Mouse (Mus musculus): ENCODE results near the gene Mcat. TPM values are rescaled to one million over a fixed set of nuclear protein-coding genes. Genes with fewer than 3 reads are reported as not detected.

Mcat gene
- polyA plus RNA-seq, 1 experiment from 2014 or later = 35.6 TPM

GRCm38 (mm10) chr15:83530233-83530632, 33.4 kb downstream of the Mcat start:
- H3K4me1 ChIP-seq (ENCODE audit: control insufficient read depth, insufficient read depth, low read length) = peaks cover 2% of the 10 kb centered on the region; the same call in 1 of the 2 replicates
- H3K36me3 ChIP-seq (ENCODE audit: control insufficient read depth, insufficient read depth, low read length) = no peaks in the 10 kb centered on the region
- no peak overlapping the region for H3K4me2 ChIP-seq (replicated peaks; ENCODE audit: low read depth, low read length)
- WGBS = 68% methylated on average over 9 of the region's 9 CpGs
- no peak overlapping the region for H3K4me3 ChIP-seq (ENCODE audit: low read depth, low read length)
- H3K9me3 ChIP-seq (ENCODE audit: control insufficient read depth, low read depth, low read length) = no peaks in the 10 kb centered on the region
- H3K27ac ChIP-seq (ENCODE audit: low read length) = peak overlapping the region; percentile 52; the same call in 1 of the 2 replicates
- peaks cover 22% of the 10 kb centered on the region for H3K27me3 ChIP-seq (ENCODE audit: control insufficient read depth, insufficient read depth, low read length)
- no peak overlapping the region; the same call in 1 of the 2 replicates for H3K9ac ChIP-seq (replicated peaks; ENCODE audit: low read depth, low read length)
- ATAC-seq (ENCODE audit: insufficient number of reproducible peaks, insufficient read depth, low FRiP score, low read depth) = no peak

GRCm38 (mm10) chr15:83529765-83530164, 33.8 kb downstream of the Mcat start:
- Histone ChIP-seq H3K27me3 (ENCODE audit: control insufficient read depth, insufficient read depth, low read length) (peaks cover 22% of the 10 kb centered on the region), H3K4me1 (ENCODE audit: control insufficient read depth, insufficient read depth, low read length) (peaks cover 2% of the 10 kb centered on the region; the same call in 1 of the 2 replicates), H3K4me2 (replicated peaks; ENCODE audit: low read depth, low read length) (no peak overlapping the region), H3K27ac (ENCODE audit: low read length) (no peak overlapping the region), H3K4me3 (ENCODE audit: low read depth, low read length) (no peak overlapping the region), H3K36me3 (ENCODE audit: control insufficient read depth, insufficient read depth, low read length) (no peaks in the 10 kb centered on the region), H3K9me3 (ENCODE audit: control insufficient read depth, low read depth, low read length) (no peaks in the 10 kb centered on the region), H3K9ac (replicated peaks; ENCODE audit: low read depth, low read length) (no peak overlapping the region)
- WGBS = 79% methylated on average over 5 of the region's 5 CpGs
- no peak for ATAC-seq (ENCODE audit: insufficient number of reproducible peaks, insufficient read depth, low FRiP score, low read depth)

DNA sequence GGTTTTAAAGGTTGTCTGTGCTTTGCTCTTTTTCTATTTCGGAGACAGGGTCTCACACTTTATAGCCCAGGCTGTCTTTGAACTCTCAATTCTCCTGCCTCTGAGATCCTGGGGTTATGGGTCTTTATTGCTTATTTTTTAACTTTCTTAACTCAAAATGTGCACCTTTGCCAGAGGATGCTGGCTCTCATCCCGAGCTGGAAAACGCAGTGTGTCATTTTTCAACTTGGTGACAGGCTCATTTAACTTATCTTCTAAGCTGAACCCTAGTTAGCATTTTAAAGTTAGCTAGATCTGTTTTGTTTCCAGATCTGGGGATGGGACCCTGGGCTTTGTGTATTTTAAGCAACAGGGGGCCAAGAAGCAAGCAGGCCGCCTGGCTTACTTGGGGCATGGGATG, 34.7 kb downstream of the Mcat start:
- H3K4me2 ChIP-seq (replicated peaks; ENCODE audit: low read depth, low read length) = no peak overlapping the region
- no peak for ATAC-seq (ENCODE audit: insufficient number of reproducible peaks, insufficient read depth, low FRiP score, low read depth)
- H3K27ac ChIP-seq (ENCODE audit: low read length) = no peak overlapping the region
- no peak overlapping the region for H3K9ac ChIP-seq (replicated peaks; ENCODE audit: low read depth, low read length)
- H3K27me3 ChIP-seq (ENCODE audit: control insufficient read depth, insufficient read depth, low read length) = peaks cover 22% of the 10 kb centered on the region
- H3K9me3 ChIP-seq (ENCODE audit: control insufficient read depth, low read depth, low read length) = no peaks in the 10 kb centered on the region
- WGBS = 42% methylated on average over 4 of the region's 4 CpGs
- H3K4me3 ChIP-seq (ENCODE audit: low read depth, low read length) = no peak overlapping the region
- H3K4me1 ChIP-seq (ENCODE audit: control insufficient read depth, insufficient read depth, low read length) = peaks cover 2% of the 10 kb centered on the region; the same call in 1 of the 2 replicates
- no peaks in the 10 kb centered on the region for H3K36me3 ChIP-seq (ENCODE audit: control insufficient read depth, insufficient read depth, low read length)

DNA sequence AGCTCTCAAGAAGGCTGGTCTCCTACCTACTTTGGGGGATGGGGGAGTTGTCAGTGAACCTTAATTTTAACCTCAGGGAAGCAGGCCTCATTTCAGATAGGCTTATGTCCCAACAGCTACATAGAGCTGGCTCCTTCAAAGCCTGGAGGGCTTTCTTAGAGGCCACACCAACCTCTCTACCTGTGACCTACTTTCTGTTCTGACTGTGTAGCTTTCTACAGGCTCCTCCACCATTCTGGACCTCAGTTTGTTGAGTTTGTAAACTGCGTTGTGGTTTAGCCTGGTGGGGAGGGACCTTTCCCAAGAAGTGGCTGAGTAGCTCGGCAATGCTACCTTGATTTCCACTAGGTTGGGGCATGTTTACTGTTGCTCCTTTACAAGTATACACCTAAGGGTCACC, 35.8 kb downstream of the Mcat start:
- no peak overlapping the region for H3K9ac ChIP-seq (replicated peaks; ENCODE audit: low read depth, low read length)
- peaks cover 22% of the 10 kb centered on the region for H3K27me3 ChIP-seq (ENCODE audit: control insufficient read depth, insufficient read depth, low read length)
- H3K36me3 ChIP-seq (ENCODE audit: control insufficient read depth, insufficient read depth, low read length) = no peaks in the 10 kb centered on the region
- H3K27ac ChIP-seq (ENCODE audit: low read length) = no peak overlapping the region
- H3K4me2 ChIP-seq (replicated peaks; ENCODE audit: low read depth, low read length) = no peak overlapping the region
- no peak overlapping the region; the same call in 1 of the 2 replicates for H3K4me3 ChIP-seq (ENCODE audit: low read depth, low read length)
- no peak for ATAC-seq (ENCODE audit: insufficient number of reproducible peaks, insufficient read depth, low FRiP score, low read depth)
- WGBS = 73% methylated on average over 2 of the region's 2 CpGs
- H3K9me3 ChIP-seq (ENCODE audit: control insufficient read depth, low read depth, low read length) = no peaks in the 10 kb centered on the region
- H3K4me1 ChIP-seq (ENCODE audit: control insufficient read depth, insufficient read depth, low read length) = peaks cover 8% of the 10 kb centered on the region; the same call in 1 of the 2 replicates

GRCm38 (mm10) chr15:83527092-83527437, 36.5 kb downstream of the Mcat start:
- Histone ChIP-seq H3K27ac (ENCODE audit: low read length) (no peak overlapping the region), H3K4me1 (ENCODE audit: control insufficient read depth, insufficient read depth, low read length) (peaks cover 8% of the 10 kb centered on the region; the same call in 1 of the 2 replicates), H3K9ac (replicated peaks; ENCODE audit: low read depth, low read length) (peak overlapping the region; percentile 33; the same call in 1 of the 2 replicates), H3K36me3 (ENCODE audit: control insufficient read depth, insufficient read depth, low read length) (no peaks in the 10 kb centered on the region), H3K4me3 (ENCODE audit: low read depth, low read length) (peak overlapping the region; percentile 49), H3K27me3 (ENCODE audit: control insufficient read depth, insufficient read depth, low read length) (peaks cover 22% of the 10 kb centered on the region), H3K4me2 (replicated peaks; ENCODE audit: low read depth, low read length) (peak overlapping the region; percentile 93), H3K9me3 (ENCODE audit: control insufficient read depth, low read depth, low read length) (no peaks in the 10 kb centered on the region)
- ATAC-seq (ENCODE audit: insufficient number of reproducible peaks, insufficient read depth, low FRiP score, low read depth) = peak; percentile 21; the same call in 1 of the 2 replicates
- 1% methylated on average over 26 of the region's 26 CpGs for WGBS

DNA sequence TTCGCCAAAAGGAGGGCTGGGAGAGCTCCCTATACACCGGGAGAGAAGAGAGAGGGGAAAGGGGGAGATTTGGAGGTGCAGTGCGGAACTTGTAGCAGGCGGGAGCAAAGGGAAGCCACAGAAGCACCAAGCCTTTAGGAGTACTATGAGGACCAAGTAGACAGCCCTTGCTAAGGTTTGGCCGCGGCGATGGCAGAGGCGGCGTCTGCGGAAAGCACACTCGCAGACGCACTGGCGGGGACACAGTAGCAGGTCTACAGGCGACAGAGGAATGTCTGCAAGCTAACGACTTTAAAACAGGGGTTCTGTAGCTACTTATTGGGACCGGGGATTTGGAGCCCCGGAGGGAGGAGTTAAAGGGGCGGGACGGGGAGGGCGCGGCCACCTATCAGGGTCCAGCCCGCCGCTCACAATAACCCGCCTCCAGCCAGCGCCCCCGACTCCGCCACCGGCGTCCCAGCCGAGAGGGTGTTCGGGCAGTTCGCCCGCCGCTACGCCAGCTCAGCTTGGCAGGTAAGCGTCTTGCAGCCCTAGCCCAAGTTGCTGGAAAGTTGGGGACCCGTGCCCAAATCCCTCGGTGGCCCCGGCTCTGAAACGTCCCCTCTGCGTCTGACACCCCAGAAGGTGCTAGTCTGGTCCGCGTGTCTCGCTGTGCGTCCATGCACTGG, 37.0 kb downstream of the Mcat start, which contains the start of gene Bik:
Bik (plus strand) TSS at position 439 of the 668 bp plus-strand sequence.
- Histone ChIP-seq H3K27ac (ENCODE audit: low read length) (no peak within 1 kb of the TSS), H3K4me3 (ENCODE audit: low read depth, low read length) (peak within 1 kb of the TSS; percentile 49), H3K27me3 (ENCODE audit: control insufficient read depth, insufficient read depth, low read length) (peaks cover 22% of the 10 kb centered on the region), H3K9ac (replicated peaks; ENCODE audit: low read depth, low read length) (peak within 1 kb of the TSS; percentile 33; the same call in 1 of the 2 replicates), H3K36me3 (ENCODE audit: control insufficient read depth, insufficient read depth, low read length) (no peaks in the 10 kb centered on the region), H3K9me3 (ENCODE audit: control insufficient read depth, low read depth, low read length) (no peaks in the 10 kb centered on the region), H3K4me1 (ENCODE audit: control insufficient read depth, insufficient read depth, low read length) (peaks cover 8% of the 10 kb centered on the region; the same call in 1 of the 2 replicates), H3K4me2 (replicated peaks; ENCODE audit: low read depth, low read length) (peak within 1 kb of the TSS; percentile 93)
- under 1% methylated on average over 45 of the region's 45 CpGs for WGBS
- ATAC-seq (ENCODE audit: insufficient number of reproducible peaks, insufficient read depth, low FRiP score, low read depth) = peak; percentile 69

GRCm38 (mm10) chr15:83524333-83524729, 39.3 kb downstream of the Mcat start:
- H3K4me1 ChIP-seq (ENCODE audit: control insufficient read depth, insufficient read depth, low read length) = peaks cover 8% of the 10 kb centered on the region; the same call in 1 of the 2 replicates
- H3K4me2 ChIP-seq (replicated peaks; ENCODE audit: low read depth, low read length) = no peak overlapping the region
- H3K9me3 ChIP-seq (ENCODE audit: control insufficient read depth, low read depth, low read length) = no peaks in the 10 kb centered on the region
- ATAC-seq (ENCODE audit: insufficient number of reproducible peaks, insufficient read depth, low FRiP score, low read depth) = no peak
- H3K27ac ChIP-seq (ENCODE audit: low read length) = no peak overlapping the region
- H3K9ac ChIP-seq (replicated peaks; ENCODE audit: low read depth, low read length) = no peak overlapping the region
- 77% methylated on average over 3 of the region's 3 CpGs for WGBS
- no peaks in the 10 kb centered on the region for H3K36me3 ChIP-seq (ENCODE audit: control insufficient read depth, insufficient read depth, low read length)
- peaks cover 22% of the 10 kb centered on the region for H3K27me3 ChIP-seq (ENCODE audit: control insufficient read depth, insufficient read depth, low read length)
- no peak overlapping the region for H3K4me3 ChIP-seq (ENCODE audit: low read depth, low read length)

- no peak for ATAC-seq (ENCODE audit: insufficient number of reproducible peaks, insufficient read depth, low FRiP score, low read depth)
- Histone ChIP-seq H3K4me3 (ENCODE audit: low read depth, low read length) (no peak overlapping the region), H3K36me3 (ENCODE audit: control insufficient read depth, insufficient read depth, low read length) (no peaks in the 10 kb centered on the region), H3K4me2 (replicated peaks; ENCODE audit: low read depth, low read length) (no peak overlapping the region), H3K27me3 (ENCODE audit: control insufficient read depth, insufficient read depth, low read length) (peaks cover 22% of the 10 kb centered on the region), H3K27ac (ENCODE audit: low read length) (no peak overlapping the region), H3K9ac (replicated peaks; ENCODE audit: low read depth, low read length) (no peak overlapping the region), H3K9me3 (ENCODE audit: control insufficient read depth, low read depth, low read length) (no peaks in the 10 kb centered on the region), H3K4me1 (ENCODE audit: control insufficient read depth, insufficient read depth, low read length) (peaks cover 8% of the 10 kb centered on the region; the same call in 1 of the 2 replicates)
- WGBS = 43% methylated on average over 14 of the region's 14 CpGs
Measured at GRCm38 (mm10) chr15:83523638-83524332, 39.8 kb downstream of the Mcat start.

Data from stomach, embryonic 14.5 days (tissue).